Mouse (Mus musculus): ENCODE measurements around the gene Cep72. TPM values are rescaled to one million over a fixed set of nuclear protein-coding genes. Genes with fewer than 3 reads are reported as not detected.

The Cep72 gene
- total and polyA plus RNA-seq, 3 experiments, result 7.3 to 15.1 (median 9.3) TPM

GRCm38 (mm10) chr13:74058081-74058480, 4.0 kb downstream of the Cep72 start:
- H3K9ac ChIP-seq (ENCODE audit: insufficient read depth, low read depth), result no peak overlapping the region
- in situ Hi-C loops (cut with MboI; ENCODE audit: low pct_ligation_motif_present, low pct_unique_long_range_greater_than_20kb, low sequenced_read_pairs) (no loop called here), dilution Hi-C loops (cut with MboI; ENCODE audit: extremely low pct_ligation_motif_present, extremely low pct_unique_long_range_greater_than_20kb, low sequenced_read_pairs) (no loop called here)
- no peak overlapping the region for H3K4me3 ChIP-seq (replicated peaks in 1 of 3; ENCODE audit: low read depth in 2 of 3, low read length in 2 of 3, poor library complexity in 1 of 3)
- H3K4me2 ChIP-seq (ENCODE audit: insufficient read depth, low read depth, poor library complexity, severe bottlenecking), result no peak overlapping the region
- H3K27ac ChIP-seq (ENCODE audit: insufficient read depth, low read depth), result no peak overlapping the region
- no peaks in the 10 kb centered on the region for H3K27me3 ChIP-seq (replicated peaks)
- TF ChIP-seq E2F4 (IDR thresholded peaks at IDR 0.05; ENCODE audit: insufficient replicate concordance, low read depth, low read length), result no peak
- TF ChIP-seq IRF4 (IDR thresholded peaks at IDR 0.05; ENCODE audit: low read depth, low read length), result no peak
- TF ChIP-seq HCFC1 (IDR thresholded peaks at IDR 0.05; ENCODE audit: low read depth, low read length), result no peak
- no peak for TF ChIP-seq EP300 (IDR thresholded peaks at IDR 0.05; ENCODE audit: low read length)
- TF ChIP-seq TCF12 (IDR thresholded peaks at IDR 0.05; ENCODE audit: low read depth, low read length), result no peak
- TF ChIP-seq BHLHE40 (IDR thresholded peaks at IDR 0.05; ENCODE audit: low read depth, low read length), result no peak
- TF ChIP-seq MYC (IDR thresholded peaks at IDR 0.05; ENCODE audit: low read depth, low read length), result no peak
- no peak for TF ChIP-seq JUN (IDR thresholded peaks at IDR 0.05; ENCODE audit: insufficient read depth, low read depth, low read length)
- TF ChIP-seq KAT2A (IDR thresholded peaks at IDR 0.05; ENCODE audit: insufficient replicate concordance, low read length), result no peak
- no peak for TF ChIP-seq CHD2 (IDR thresholded peaks at IDR 0.05; ENCODE audit: low read length)
- no peak for TF ChIP-seq ZNF384 (IDR thresholded peaks at IDR 0.05; ENCODE audit: low read depth, low read length)
- TF ChIP-seq ETS1 (conservative IDR thresholded peaks at IDR 0.05; ENCODE audit: low read depth, low read length), result no peak
- no peak for TF ChIP-seq CTCF (conservative IDR thresholded peaks at IDR 0.05 in 1 of 2, IDR thresholded peaks at IDR 0.05 in 1 of 2; ENCODE audit: low read depth in 2 of 2, low read length in 2 of 2)
- TF ChIP-seq TBP (conservative IDR thresholded peaks at IDR 0.05; ENCODE audit: low read depth, low read length), result no peak
- TF ChIP-seq POLR2A (IDR thresholded peaks at IDR 0.05; ENCODE audit: low read depth, low read length), result no peak
- TF ChIP-seq JUND (conservative IDR thresholded peaks at IDR 0.05; ENCODE audit: low read depth, low read length), result no peak
- TF ChIP-seq ZKSCAN1 (IDR thresholded peaks at IDR 0.05; ENCODE audit: borderline replicate concordance, low read depth, low read length), result no peak
- no peak for TF ChIP-seq ZMIZ1 (IDR thresholded peaks at IDR 0.05; ENCODE audit: low read depth, low read length)
- TF ChIP-seq USF2 (conservative IDR thresholded peaks at IDR 0.05; ENCODE audit: low read depth, low read length), result no peak
- H3K4me1 ChIP-seq (ENCODE audit: control insufficient read depth in 1 of 2, insufficient read depth in 2 of 2), result peaks cover 0 to 11% of the 10 kb centered on the region in 2 experiments; a peak in 1 of 4 replicates
- no peaks in the 10 kb centered on the region for H3K9me3 ChIP-seq (replicated peaks; ENCODE audit: low read length)
- H3K36me3 ChIP-seq (replicated peaks in 1 of 2; ENCODE audit: control insufficient read depth in 1 of 2, insufficient read depth in 1 of 2, low read length in 1 of 2), result peaks cover 8 to 36% of the 10 kb centered on the region in 2 experiments
- no peak for DNase-seq (ENCODE audit: extremely low read depth)
- no peaks in the 10 kb centered on the region for H3K79me2 ChIP-seq (replicated peaks; ENCODE audit: control insufficient read depth, extremely low read depth, insufficient read depth, poor library complexity, severe bottlenecking)

- Histone ChIP-seq H3K27me3 (replicated peaks) (no peaks in the 10 kb centered on the region), H3K4me3 (replicated peaks in 1 of 3; ENCODE audit: low read depth in 2 of 3, low read length in 2 of 3, poor library complexity in 1 of 3) (no peak overlapping the region), H3K27ac (ENCODE audit: insufficient read depth, low read depth) (no peak overlapping the region), H3K9ac (ENCODE audit: insufficient read depth, low read depth) (no peak overlapping the region), H3K4me2 (ENCODE audit: insufficient read depth, low read depth, poor library complexity, severe bottlenecking) (no peak overlapping the region), H3K4me1 (ENCODE audit: control insufficient read depth in 1 of 2, insufficient read depth in 2 of 2) (peaks cover 0 to 10% of the 10 kb centered on the region in 2 experiments; a peak in 1 of 4 replicates), H3K36me3 (replicated peaks in 1 of 2; ENCODE audit: control insufficient read depth in 1 of 2, insufficient read depth in 1 of 2, low read length in 1 of 2) (peaks cover 10 to 52% of the 10 kb centered on the region in 2 experiments), H3K79me2 (replicated peaks; ENCODE audit: control insufficient read depth, extremely low read depth, insufficient read depth, poor library complexity, severe bottlenecking) (no peaks in the 10 kb centered on the region), H3K9me3 (replicated peaks; ENCODE audit: low read length) (no peaks in the 10 kb centered on the region)
- in situ Hi-C loops (cut with MboI; ENCODE audit: low pct_ligation_motif_present, low pct_unique_long_range_greater_than_20kb, low sequenced_read_pairs) (no loop called here), dilution Hi-C loops (cut with MboI; ENCODE audit: extremely low pct_ligation_motif_present, extremely low pct_unique_long_range_greater_than_20kb, low sequenced_read_pairs) (no loop called here)
- no peak for DNase-seq (ENCODE audit: extremely low read depth)
- no peak for TF ChIP-seq ZMIZ1 (IDR thresholded peaks at IDR 0.05; ENCODE audit: low read depth, low read length)
- TF ChIP-seq MAX (IDR thresholded peaks at IDR 0.05; ENCODE audit: low read length), result no peak
- no peak for TF ChIP-seq TBP (conservative IDR thresholded peaks at IDR 0.05; ENCODE audit: low read depth, low read length)
- TF ChIP-seq CHD1 (IDR thresholded peaks at IDR 0.05; ENCODE audit: low read depth, low read length), result no peak
- TF ChIP-seq CTCF (conservative IDR thresholded peaks at IDR 0.05 in 1 of 2, IDR thresholded peaks at IDR 0.05 in 1 of 2; ENCODE audit: low read depth in 2 of 2, low read length in 2 of 2), result no peak
- no peak for TF ChIP-seq UBTF (IDR thresholded peaks at IDR 0.05; ENCODE audit: low read depth, low read length)
- no peak for TF ChIP-seq SMC3 (IDR thresholded peaks at IDR 0.05; ENCODE audit: low read depth, low read length)
- no peak for TF ChIP-seq MAZ (IDR thresholded peaks at IDR 0.05; ENCODE audit: low read depth, low read length)
- TF ChIP-seq TCF12 (IDR thresholded peaks at IDR 0.05; ENCODE audit: low read depth, low read length), result no peak
- no peak for TF ChIP-seq HCFC1 (IDR thresholded peaks at IDR 0.05; ENCODE audit: low read depth, low read length)
- no peak for TF ChIP-seq BHLHE40 (IDR thresholded peaks at IDR 0.05; ENCODE audit: low read depth, low read length)
- no peak for TF ChIP-seq RCOR1 (conservative IDR thresholded peaks at IDR 0.05; ENCODE audit: low read depth, low read length)
- TF ChIP-seq ZC3H11A (IDR thresholded peaks at IDR 0.05; ENCODE audit: low read depth, low read length), result no peak
- no peak for TF ChIP-seq ETS1 (conservative IDR thresholded peaks at IDR 0.05; ENCODE audit: low read depth, low read length)
- no peak for TF ChIP-seq ZKSCAN1 (IDR thresholded peaks at IDR 0.05; ENCODE audit: borderline replicate concordance, low read depth, low read length)
- no peak for TF ChIP-seq NRF1 (IDR thresholded peaks at IDR 0.05; ENCODE audit: low read depth, low read length)
- no peak for TF ChIP-seq JUND (conservative IDR thresholded peaks at IDR 0.05; ENCODE audit: low read depth, low read length)
- no peak for TF ChIP-seq ELF1 (IDR thresholded peaks at IDR 0.05; ENCODE audit: low read depth, low read length)
- no peak for TF ChIP-seq EP300 (IDR thresholded peaks at IDR 0.05; ENCODE audit: low read length)
Observed at GRCm38 (mm10) chr13:74056194-74056593, 5.9 kb downstream of the Cep72 start.
